Mouse (Mus musculus) midbrain, embryonic 14.5 days (tissue): ENCODE measurements around the gene Mrps21. TPM values are rescaled to one million over a fixed set of nuclear protein-coding genes. Genes with fewer than 3 reads are reported as not detected.
A peak's percentile ranks its signal among the peaks of the same experiment; 100 is the strongest.

ENCODE experiments used
- ATAC-seq: fragments of 200-750 bp; cut with Nextera tagmentation; 2 replicates; pipeline ENCODE4 v1.8.0; 2017; ENCODE audit warnings: moderate number of reproducible peaks, moderate library complexity; ENCODE audit not compliant: low FRiP score, low TSS enrichment
- DNase-seq: peaks from one replicate; pipeline ENCODE4 v3.0.0-alpha.2; 2015
- H3K27ac ChIP-seq: fragments of 300-500 bp; sonication (generic); replicated peaks from 2 replicates; pipeline ENCODE4 v1.5.1; 2014; ENCODE audit warnings: mild to moderate bottlenecking, low read depth, low read length, moderate library complexity
- H3K27me3 ChIP-seq: fragments of 300-500 bp; sonication (generic); 2 replicates; pipeline ENCODE4 v1.6.1; 2014; ENCODE audit warnings: low read length, control low read depth, mixed read lengths; ENCODE audit not compliant: control insufficient read depth, insufficient read depth
- H3K36me3 ChIP-seq: fragments of 300-500 bp; sonication (generic); 2 replicates; pipeline ENCODE4 v1.6.1; 2014; ENCODE audit warnings: low read length, control low read depth; ENCODE audit not compliant: control insufficient read depth, insufficient read depth
- H3K4me1 ChIP-seq: fragments of 300-500 bp; sonication (generic); 2 replicates; pipeline ENCODE4 v1.6.1; 2014; ENCODE audit warnings: mild to moderate bottlenecking, antibody characterized with exemption, low read length, control low read depth; ENCODE audit not compliant: control insufficient read depth, insufficient read depth
- H3K4me2 ChIP-seq: fragments of 300-500 bp; sonication (generic); 2 replicates; pipeline ENCODE4 v1.6.1; 2014; ENCODE audit warnings: mild to moderate bottlenecking, low read length, moderate library complexity
- H3K4me3 ChIP-seq: fragments of 300-500 bp; sonication (generic); replicated peaks from 2 replicates; pipeline ENCODE4 v1.5.1; 2014; ENCODE audit warnings: low read depth, low read length
- H3K9ac ChIP-seq: fragments of 300-500 bp; sonication (generic); replicated peaks from 2 replicates; pipeline ENCODE4 v1.6.1; 2014; ENCODE audit warnings: mild to moderate bottlenecking, low read length, moderate library complexity
- H3K9me3 ChIP-seq: fragments of 300-500 bp; sonication (generic); 2 replicates; pipeline ENCODE4 v1.6.1; 2016; ENCODE audit warnings: low read length, control low read depth, mixed read lengths; ENCODE audit not compliant: control insufficient read depth
- WGBS: fragments of 180-500 bp; shearing (Covaris S2); extraction: QIAGEN DNeasy Blood & Tissue Kit; methylation state at CpG from one replicate; pipeline ENCODE4 v1.1.7; 2014; 5-methylcytosine and 5-hydroxymethylcytosine counted together
- polyA plus RNA-seq: library from polyadenylated mRNA; unstranded; fragments of >200 nt; fragmentation: Nextera tagmentation; extraction: Ambion mirVana; gene quantifications from 2 replicates; pipeline ENCODE4 v1.2.1, GENCODE M21; 2014

The Mrps21 gene
- polyA plus RNA-seq, 1 experiment from 2014 or later = 271 TPM

- no peak overlapping the region for H3K27ac ChIP-seq
- H3K9ac ChIP-seq = peak overlapping the region; percentile 23; the same call in 1 of the 2 replicates
- WGBS = 2% methylated on average over 24 of the region's 24 CpGs
- peak overlapping the region; percentile 98 for H3K4me2 ChIP-seq
- H3K4me1 ChIP-seq = peaks cover 9% of the 10 kb centered on the region; the same call in 1 of the 2 replicates
- H3K9me3 ChIP-seq = no peaks in the 10 kb centered on the region
- no peaks in the 10 kb centered on the region for H3K36me3 ChIP-seq
- ATAC-seq = no peak
- peak; percentile 74 for DNase-seq
- H3K4me3 ChIP-seq = peak overlapping the region; percentile 54
- no peaks in the 10 kb centered on the region; the same call in 1 of the 2 replicates for H3K27me3 ChIP-seq
Measured at GRCm38 (mm10) chr3:95882816-95883425, 11.6 kb upstream of the Mrps21 start.

- H3K4me1 ChIP-seq = peaks cover 9% of the 10 kb centered on the region; the same call in 1 of the 2 replicates
- H3K27me3 ChIP-seq = no peaks in the 10 kb centered on the region; the same call in 1 of the 2 replicates
- H3K9me3 ChIP-seq = no peaks in the 10 kb centered on the region
- H3K9ac ChIP-seq = peak within 1 kb of the TSS; percentile 37; the same call in 1 of the 2 replicates
- ATAC-seq (peak; percentile 100), DNase-seq (peak; percentile 97)
- no peak within 1 kb of the TSS for H3K27ac ChIP-seq
- under 1% methylated on average over 66 of the region's 66 CpGs for WGBS
- peak within 1 kb of the TSS; percentile 98 for H3K4me2 ChIP-seq
- H3K4me3 ChIP-seq = peak within 1 kb of the TSS; percentile 54
- no peaks in the 10 kb centered on the region for H3K36me3 ChIP-seq
Measured at GRCm38 (mm10) chr3:95881979-95882815, 10.9 kb upstream of the Mrps21 start, which contains the start of gene Ciart. Gene Ciart (minus strand): TSS chr3:95882251.

DNA sequence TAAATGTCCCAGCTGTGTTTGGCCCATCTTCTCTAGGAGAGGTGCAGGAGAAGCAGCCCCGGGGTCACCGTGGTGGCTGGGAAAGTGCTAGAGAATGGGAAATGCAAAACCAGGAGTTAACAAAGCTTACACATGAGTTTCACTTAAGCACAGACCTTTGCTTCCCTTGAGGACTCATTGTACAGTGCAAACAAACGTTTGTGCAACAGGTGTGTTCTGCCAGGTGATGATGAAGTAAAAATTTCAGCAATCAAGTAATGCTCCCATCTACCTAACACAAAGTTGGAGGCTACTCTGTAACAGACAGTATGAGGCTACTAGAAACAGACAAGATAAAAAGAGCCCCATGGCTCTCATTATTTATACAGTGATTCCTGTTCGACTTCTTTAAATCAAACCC, 7.7 kb upstream of the Mrps21 start:
- Histone ChIP-seq H3K4me1 (peaks cover 9% of the 10 kb centered on the region; the same call in 1 of the 2 replicates), H3K9ac (no peak overlapping the region), H3K9me3 (no peaks in the 10 kb centered on the region), H3K36me3 (no peaks in the 10 kb centered on the region), H3K4me3 (no peak overlapping the region), H3K27ac (no peak overlapping the region), H3K27me3 (no peaks in the 10 kb centered on the region; the same call in 1 of the 2 replicates), H3K4me2 (no peak overlapping the region)
- WGBS = 93% methylated on average over 4 of the region's 4 CpGs
- DNase-seq = no peak
- no peak for ATAC-seq

- ATAC-seq = no peak
- H3K27ac ChIP-seq = no peak overlapping the region
- H3K36me3 ChIP-seq = peaks cover 21% of the 10 kb centered on the region
- H3K27me3 ChIP-seq = no peaks in the 10 kb centered on the region
- WGBS = 83% methylated on average over 7 of the region's 7 CpGs
- H3K9me3 ChIP-seq = no peaks in the 10 kb centered on the region
- H3K4me2 ChIP-seq = peak overlapping the region; percentile 86
- H3K4me3 ChIP-seq = peak overlapping the region; percentile 65
- peak overlapping the region; percentile 78; the same call in 1 of the 2 replicates for H3K9ac ChIP-seq
- peaks cover 13% of the 10 kb centered on the region for H3K4me1 ChIP-seq
- no peak for DNase-seq
Measured at GRCm38 (mm10) chr3:95872048-95872447, 729 bp upstream of the Mrps21 start.

DNA sequence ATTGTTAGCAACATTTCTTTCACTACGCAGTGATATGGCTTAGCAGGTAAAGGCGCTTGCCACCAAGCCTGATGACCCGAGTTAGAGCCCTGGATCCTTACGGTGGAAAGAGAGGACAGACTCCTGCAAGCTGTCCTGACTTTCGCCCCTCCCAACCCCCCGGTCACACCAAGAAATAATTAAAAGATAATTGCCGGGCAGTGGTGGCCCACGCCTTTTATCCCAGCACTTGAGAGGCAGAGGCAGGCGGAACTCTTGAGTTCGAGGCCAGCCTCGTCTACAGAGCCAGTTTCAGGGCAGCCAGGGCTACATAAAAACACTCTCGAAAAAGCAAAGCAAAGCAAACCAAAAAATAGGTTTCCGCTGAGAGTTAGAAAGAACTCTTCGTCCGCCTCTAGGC, 343 bp downstream of the Mrps21 start:
- Histone ChIP-seq H3K4me2 (peak overlapping the region; percentile 86), H3K27me3 (no peaks in the 10 kb centered on the region), H3K36me3 (peaks cover 27% of the 10 kb centered on the region), H3K4me3 (peak overlapping the region; percentile 65), H3K9me3 (no peaks in the 10 kb centered on the region), H3K9ac (peak overlapping the region; percentile 78), H3K27ac (peak overlapping the region; percentile 52; the same call in 1 of the 2 replicates), H3K4me1 (peaks cover 13% of the 10 kb centered on the region)
- no peak for ATAC-seq
- no peak for DNase-seq
- WGBS = 10% methylated on average over 15 of the region's 15 CpGs

DNA sequence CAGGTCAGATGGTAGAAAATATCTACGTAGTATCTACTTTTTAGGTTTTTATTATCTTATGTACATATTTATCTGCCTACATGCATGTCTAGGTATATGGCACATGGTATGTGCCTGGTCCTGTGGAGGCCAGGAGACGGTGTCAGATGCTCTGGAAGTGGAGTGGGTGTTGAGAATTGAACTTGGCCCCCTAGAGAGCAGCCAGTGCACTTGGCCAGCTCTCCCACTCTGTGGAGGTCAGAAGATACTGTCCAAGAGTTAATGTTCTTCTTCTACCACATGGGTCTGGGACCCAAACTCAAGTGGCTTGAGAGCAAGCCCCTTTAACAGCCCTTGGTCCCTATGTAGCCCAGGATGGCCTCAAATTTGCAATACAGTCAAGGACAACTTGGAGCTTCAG, 3.9 kb downstream of the Mrps21 start:
- DNase-seq (no peak), ATAC-seq (no peak)
- no peaks in the 10 kb centered on the region for H3K27me3 ChIP-seq
- WGBS = 94% methylated on average over 2 of the region's 2 CpGs
- H3K4me3 ChIP-seq = no peak overlapping the region
- H3K9ac ChIP-seq = no peak overlapping the region
- no peak overlapping the region for H3K27ac ChIP-seq
- no peaks in the 10 kb centered on the region for H3K9me3 ChIP-seq
- H3K36me3 ChIP-seq = peaks cover 48% of the 10 kb centered on the region
- no peak overlapping the region for H3K4me2 ChIP-seq
- peaks cover 11% of the 10 kb centered on the region for H3K4me1 ChIP-seq

DNA sequence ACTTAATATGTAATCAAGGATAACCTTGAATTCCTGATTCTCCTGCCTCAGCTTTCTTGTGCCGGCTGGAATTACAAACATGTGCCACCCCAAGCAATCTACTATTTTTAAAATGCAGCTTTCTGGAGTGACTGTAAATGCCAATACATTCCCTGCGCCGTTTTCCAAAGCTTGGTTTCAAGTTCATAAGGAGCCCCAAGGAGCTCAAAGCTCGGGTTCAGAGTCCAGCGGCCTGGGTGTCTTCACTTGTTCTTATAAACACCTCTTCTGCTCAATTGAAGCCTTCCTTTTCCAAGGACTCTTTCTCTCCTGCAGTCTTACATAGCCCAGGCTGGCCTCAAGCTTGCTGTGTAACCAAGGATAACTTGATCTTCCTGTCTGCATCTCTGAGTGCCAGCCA, 5.2 kb downstream of the Mrps21 start:
- ATAC-seq (no peak), DNase-seq (no peak)
- Histone ChIP-seq H3K4me2 (no peak overlapping the region), H3K9ac (no peak overlapping the region), H3K4me3 (no peak overlapping the region), H3K27me3 (no peaks in the 10 kb centered on the region), H3K9me3 (no peaks in the 10 kb centered on the region), H3K4me1 (peaks cover 6% of the 10 kb centered on the region; the same call in 1 of the 2 replicates), H3K36me3 (peaks cover 48% of the 10 kb centered on the region), H3K27ac (no peak overlapping the region)
- WGBS = 95% methylated on average over 5 of the region's 5 CpGs

GRCm38 (mm10) chr3:95865571-95865970, 5.7 kb downstream of the Mrps21 start:
- 95% methylated on average over 20 of the region's 20 CpGs for WGBS
- H3K9me3 ChIP-seq = no peaks in the 10 kb centered on the region
- no peak for DNase-seq
- no peak overlapping the region for H3K9ac ChIP-seq
- no peaks in the 10 kb centered on the region for H3K27me3 ChIP-seq
- H3K4me1 ChIP-seq = peaks cover 2% of the 10 kb centered on the region; the same call in 1 of the 2 replicates
- peaks cover 48% of the 10 kb centered on the region for H3K36me3 ChIP-seq
- H3K27ac ChIP-seq = no peak overlapping the region
- H3K4me3 ChIP-seq = no peak overlapping the region
- ATAC-seq = no peak
- H3K4me2 ChIP-seq = no peak overlapping the region
